Mouse (Mus musculus) cerebral cortex, adult 2 months (tissue): ENCODE measurements around the gene Arid5b.

Experiments
- WGBS: fragments of 180-500 bp; shearing (Covaris S2); methylation state at CpG from one replicate; pipeline ENCODE4 v1.1.7; 2018; 5-methylcytosine and 5-hydroxymethylcytosine counted together

Arid5b gene

DNA sequence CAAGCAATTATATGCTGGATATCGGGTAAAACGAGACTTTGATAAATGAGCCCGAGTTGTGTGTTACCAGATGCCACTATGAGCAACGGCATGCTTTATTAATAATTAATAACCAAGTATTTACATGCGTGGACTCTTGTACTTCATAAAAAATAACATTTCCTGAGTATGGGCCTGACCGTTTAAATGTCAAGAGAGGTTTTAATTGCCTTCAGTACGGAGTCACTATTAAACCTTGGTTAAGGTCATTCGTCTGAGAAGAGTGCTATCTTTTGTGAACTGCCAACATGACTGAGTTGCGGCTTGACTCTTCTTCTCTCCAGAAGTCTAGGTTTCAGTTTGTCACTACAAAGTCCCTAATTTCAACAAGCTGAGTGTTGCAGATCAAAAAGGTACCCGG lies 8.8 kb downstream of the Arid5b start:
- WGBS = 98% methylated on average over 10 of the region's 10 CpGs

DNA sequence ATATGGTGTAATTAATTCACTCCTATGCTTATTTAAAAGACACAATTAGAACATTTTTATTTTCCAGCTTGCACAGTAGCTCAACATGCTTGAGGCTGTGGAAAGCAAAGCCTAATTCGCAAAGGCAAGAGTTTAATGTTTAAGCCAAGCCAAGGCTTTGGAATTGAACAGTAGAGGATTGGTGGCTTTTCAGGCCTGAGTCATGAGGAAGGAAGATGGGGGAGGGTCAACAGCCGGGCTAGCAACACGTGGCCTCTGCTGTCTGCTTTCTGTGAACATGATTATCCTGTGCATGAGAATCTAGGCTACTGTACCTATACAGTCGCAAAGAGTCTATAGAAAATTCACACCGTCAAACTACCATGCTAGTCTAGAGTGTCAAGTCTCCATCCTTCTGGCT lies 9.9 kb downstream of the Arid5b start:
- WGBS = 54% methylated on average over 5 of the region's 5 CpGs

DNA sequence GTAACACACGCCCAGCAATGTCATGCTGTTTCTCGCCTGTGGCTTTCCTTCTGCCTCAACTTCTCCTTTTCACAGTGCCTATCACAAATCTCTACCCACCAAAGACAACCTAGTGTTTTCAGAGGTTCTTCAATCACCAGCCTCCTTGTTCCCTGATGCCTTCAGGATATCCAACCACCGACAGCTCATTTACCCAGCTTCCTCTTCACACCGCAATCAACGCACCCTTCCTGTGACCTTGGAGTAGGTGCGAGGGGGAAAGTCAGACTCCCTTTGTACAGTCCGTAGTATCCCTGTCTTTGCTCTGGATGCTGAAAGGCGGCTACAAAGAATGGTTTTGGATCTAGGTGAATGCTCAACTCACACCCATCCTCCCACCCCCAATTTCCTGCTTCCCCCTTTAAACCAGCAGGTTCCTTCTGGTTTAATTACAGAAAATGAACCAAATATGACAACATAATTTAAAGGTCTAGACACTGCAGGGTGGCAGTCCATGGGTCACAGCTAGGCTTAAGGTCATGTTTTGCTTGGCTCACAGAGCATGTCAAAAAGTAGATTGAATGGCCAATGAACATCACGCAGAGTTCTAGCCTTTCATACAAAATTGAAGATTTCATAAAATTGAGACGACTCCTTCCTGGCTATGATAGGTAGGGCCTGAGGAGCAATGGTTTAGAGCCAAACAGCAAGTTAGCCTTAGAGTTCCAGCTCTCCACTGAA lies 14.4 kb downstream of the Arid5b start:
- 90% methylated on average over 10 of the region's 10 CpGs for WGBS

DNA sequence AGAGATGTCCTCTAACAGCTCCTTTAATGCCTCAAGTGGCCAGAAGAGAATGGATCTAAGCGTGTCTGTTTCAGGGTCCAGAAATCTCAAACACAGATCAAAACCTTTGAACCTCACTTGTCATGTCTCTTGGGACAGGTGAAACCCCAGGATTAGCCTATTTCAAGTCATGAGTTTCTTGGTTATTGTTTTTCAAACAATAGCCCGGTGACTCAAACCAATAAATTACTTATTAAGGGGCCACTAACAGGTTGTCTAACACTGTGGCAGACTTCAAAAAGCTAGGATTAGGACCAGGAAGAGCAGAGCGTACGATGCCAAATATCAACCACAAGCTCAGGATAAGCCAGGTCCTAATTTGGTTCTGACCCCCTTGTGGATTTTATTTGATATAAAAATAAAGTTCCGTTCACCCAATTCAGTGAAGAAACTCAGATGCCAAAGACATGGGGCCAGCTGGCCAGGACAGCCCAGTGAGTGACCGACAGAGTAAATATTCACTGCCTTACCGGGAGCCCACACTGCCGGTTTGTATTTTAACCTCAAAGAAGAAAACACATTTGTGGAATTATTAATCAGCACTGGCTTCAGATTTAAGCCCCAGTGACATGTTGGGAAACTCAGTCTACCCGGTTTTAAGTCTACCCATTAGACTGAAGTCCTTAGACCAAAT lies 15.1 kb downstream of the Arid5b start:
- WGBS = 78% methylated on average over 9 of the region's 9 CpGs

DNA sequence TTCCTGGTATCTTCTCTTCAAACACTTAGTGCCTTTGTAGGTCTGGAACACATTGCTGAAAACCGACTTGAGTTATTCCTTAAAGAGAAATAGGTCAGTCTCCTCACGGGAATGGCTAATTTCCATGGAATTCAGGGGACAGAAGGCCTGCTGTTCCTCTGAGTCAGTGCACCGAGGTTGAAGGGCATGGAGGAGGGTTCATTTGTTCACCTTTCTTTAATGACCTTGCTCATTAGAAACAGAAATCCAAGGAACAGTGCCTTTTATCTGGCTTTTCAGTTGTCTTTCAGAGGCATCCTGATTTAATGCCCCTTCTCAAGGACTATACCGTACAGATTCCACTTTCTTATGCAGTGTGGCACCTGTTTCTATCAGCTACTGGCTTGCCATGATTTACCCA lies 18.9 kb downstream of the Arid5b start:
- WGBS = 57% methylated on average over 4 of the region's 4 CpGs

DNA sequence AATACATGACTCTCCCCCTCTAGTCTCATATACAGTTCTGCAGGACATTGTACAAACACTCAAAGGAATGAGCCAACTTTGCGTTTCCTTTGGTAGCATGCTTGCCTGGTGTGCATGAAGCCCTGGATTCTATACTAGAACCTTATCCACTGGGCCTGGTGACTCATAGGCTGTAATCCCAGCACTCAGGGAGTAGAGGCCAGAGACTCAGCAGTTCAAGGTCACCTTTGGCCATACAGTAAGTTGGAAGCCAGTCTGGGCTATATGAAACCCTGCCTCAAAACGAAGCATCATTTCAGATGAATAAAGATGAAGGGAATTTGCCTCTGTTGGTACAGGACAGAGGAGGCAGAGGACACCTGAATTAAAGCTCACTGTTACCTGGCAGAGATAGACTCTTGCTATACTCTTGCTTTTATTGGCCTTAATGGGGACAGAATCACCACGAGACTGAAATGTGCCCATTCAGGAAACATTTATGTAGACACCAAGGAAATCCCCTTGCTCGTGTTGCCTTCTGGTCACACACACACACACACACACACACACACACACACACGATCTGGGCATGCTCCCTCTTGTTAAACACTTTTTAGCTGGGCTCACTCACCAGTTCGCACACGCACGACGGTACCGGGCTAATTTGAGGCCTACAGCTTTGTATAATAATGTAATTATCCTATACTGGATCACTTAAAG lies 21.0 kb downstream of the Arid5b start:
- 84% methylated on average over 10 of the region's 10 CpGs for WGBS

DNA sequence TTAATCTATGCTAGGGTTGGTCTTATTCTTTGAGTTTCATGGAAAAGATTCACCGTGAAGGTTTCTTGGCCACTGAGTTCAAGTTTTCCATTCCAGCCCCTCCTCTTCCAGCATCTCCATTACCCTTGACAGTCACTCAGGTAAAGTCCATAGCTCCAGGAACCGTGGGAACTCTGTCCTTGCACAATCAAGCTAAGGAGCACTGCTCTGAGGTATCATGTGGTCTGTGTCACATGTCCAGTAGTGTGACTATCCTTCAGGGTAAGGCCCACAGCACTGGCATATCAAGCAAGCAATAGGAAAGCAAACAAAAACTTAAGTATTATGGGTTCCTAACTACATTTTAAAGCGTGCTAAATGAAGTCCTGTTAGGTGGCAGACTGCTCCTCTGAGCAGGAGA lies 22.4 kb downstream of the Arid5b start:
- 84% methylated on average over 3 of the region's 3 CpGs for WGBS

DNA sequence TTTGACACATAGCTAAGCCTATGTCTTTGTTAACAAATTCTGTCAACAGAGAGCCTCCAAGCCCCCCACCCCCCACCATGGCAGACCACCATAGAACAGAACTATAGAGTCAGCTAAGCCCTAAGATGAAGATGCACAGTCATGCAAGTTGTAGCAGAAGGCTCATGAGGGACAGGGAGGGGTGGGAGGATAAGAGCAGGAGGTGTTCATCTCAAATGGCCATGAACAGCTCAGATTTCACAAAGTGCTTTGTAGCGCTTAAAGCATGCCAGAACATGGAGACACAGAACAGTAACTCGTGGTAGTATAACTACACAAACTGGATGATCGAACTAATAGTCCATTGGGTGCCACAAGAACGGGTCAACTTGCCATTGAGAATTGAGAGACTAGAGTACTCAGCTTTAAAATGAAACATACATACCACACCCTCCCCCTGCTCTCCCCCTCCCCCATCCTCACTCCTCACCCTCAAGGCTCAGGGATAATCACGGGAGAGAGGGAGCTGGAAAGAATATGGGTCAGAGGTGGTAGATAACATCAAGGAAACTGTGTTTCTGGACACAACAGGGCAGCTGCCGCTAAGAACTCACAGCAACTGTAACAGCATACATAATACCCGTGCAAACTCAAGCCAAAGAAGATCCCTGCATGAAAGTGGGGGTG lies 25.0 kb downstream of the Arid5b start:
- WGBS = 87% methylated on average over 7 of the region's 7 CpGs

DNA sequence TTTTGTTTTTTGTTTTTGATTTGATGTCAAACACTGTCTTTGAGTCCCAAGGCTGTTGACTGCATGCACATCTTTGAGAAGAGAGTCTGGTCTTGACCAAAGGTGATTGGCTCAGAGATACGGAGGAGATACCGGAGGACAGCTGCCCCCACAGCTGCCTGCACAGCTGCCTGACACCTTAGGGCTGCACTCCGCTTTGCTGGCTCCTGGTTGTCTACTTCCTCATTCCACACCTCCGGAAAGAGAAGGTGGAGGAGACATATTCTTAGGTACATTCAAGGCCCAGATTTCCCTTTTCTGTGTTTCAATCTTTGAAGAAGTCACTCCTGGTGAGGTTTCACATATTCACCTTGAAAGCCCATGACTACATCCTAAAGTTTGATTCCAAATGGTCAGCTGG lies 25.9 kb downstream of the Arid5b start:
- WGBS = 85% methylated on average over 4 of the region's 4 CpGs

DNA sequence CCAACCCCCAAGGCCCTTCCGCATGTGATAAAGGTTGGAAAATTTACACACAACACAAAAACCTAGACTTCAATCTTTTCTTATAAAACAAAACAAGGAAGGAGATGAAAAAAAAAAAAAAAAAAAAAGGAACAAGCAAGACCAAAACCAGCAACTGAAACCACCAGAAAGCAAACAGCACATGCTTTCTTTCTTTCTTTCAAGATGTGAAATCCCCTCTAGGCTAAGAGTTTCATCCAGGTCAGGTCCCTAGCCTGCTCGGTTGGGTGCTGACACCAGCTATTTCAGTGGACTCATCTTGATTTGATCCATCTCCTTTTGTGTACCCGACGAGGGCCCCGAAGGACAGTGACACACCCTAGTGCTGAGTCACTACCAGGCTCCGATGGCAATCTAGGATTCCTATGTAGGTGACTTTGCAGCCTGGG lies 29.2 kb downstream of the Arid5b start:
- WGBS = 60% methylated on average over 6 of the region's 6 CpGs

DNA sequence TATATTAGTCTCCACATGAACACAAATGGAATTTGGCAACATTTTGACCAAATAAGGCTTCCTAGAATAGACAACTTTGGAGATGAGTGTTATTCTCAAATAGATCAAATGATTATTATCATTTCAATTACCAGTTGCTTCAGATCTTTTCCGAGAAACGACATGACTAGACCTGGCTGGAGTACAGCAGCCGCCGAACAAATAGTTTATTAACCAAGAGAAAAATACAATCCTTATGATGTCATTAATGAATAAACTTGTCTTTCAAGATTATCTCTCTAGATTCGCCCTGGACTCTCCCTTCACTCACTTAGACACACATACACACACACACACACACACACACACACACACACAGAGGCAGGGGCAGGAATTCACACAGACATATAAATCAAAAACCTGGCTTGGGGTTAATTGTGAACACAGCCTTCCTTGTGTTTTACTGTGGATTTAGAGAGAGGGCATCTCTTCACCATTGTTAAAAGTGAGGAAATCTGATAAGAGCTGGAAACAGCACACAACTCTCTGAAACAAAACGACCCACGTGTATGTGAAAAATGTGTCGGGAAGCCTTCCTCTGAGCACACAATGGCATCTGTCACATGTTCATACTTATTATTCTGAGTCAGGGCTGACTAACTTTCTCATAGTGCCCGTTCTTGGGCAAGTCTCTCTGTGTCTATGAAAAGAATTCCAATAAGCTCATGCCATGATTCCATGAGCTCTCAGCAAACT lies 30.1 kb downstream of the Arid5b start:
- 40% methylated on average over 9 of the region's 9 CpGs for WGBS

DNA sequence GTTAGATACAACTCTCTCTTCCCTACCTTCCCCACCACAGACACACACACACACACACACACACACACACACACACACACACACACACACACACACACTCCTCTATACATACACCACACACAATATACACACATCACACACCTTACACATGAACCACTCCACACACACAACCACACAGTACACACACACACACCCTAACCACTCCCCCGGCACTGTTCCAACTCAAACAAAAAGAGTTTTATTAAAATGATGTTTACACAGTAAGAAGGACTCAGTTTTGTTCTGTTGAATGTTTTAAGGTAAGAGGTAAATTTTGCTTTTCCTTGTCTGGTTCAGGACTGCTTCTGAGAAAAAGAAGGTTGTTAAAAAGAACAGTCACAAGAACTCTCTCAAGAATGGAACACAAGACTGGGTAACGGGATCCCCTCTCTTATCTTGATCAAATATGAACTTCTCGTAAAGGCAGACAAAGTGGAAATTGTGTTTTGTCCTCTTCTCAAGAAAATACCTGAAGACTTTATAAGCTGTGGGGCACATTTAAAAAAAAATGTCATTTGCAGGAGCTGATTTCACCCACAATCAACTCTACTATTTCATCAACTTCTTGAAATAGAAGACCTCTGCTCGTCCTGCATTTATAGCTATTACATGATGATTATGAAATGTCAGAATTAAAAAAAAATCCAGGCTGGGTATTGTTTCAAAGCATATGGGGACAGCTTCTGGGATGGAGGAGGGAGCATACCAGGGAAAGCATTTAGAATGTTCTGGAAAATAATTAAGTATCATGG lies 30.9 kb downstream of the Arid5b start:
- 72% methylated on average over 4 of the region's 4 CpGs for WGBS

DNA sequence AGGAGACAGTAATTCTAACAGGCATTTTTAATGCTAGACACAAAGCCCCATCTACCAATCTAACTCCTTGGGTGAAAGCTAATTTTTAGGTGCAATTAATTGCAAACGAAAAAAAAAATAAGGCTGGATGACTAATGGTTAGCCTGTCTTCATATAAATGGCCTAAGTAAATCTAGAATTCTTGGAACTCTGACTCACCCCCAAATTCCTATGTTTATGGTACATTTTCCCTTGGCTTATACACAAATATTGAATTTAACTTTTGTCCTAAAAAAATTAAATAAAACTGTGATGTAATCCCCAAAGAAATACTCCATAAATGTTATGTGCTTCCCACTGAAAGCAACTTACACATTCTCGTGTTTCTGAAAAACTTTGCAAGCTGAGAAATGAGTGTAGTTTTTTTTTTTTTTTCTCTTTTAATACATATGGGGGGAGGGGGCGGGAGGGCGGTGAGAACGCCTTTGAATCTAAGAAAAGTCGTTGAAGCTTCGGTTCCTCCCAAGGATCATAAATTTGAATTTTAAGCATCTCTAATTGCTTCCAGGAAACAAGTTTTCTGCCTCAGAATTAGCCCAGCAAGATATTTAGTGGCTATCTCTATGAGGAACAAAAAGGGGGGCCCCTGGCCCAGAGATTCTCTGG lies 31.8 kb downstream of the Arid5b start:
- 46% methylated on average over 7 of the region's 7 CpGs for WGBS

DNA sequence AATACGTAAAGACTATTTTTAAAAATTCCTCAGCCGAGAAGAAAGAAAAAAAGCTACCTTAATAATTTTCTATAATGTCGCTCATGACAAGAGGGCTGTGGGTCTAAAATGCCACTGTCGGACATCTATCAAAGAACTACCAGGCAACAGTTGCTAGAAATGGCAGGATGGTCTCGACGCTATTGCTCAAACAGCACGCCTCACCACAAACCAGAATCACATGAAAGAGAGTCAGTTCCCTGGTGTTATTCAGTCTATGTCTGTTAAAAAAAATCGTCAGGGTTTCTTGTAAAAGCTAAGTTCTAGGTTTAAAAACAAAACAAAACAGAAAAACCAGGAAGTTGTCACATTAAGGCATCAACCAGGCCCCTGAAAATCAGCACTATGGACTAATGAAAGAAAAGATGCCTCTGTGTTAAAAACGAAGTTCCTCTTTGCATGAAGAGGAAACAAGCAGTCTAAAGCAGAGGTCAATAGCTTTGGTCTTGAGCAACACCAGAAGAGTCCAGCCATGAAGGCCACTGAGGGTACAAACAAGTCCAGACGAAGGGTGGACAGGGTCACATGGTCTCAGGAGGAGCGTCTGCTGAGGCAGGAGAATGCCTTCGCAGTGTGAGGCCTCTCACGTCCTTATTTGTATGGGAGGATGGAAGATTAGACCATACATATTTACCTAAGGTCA lies 37.6 kb downstream of the Arid5b start:
- WGBS = 80% methylated on average over 13 of the region's 13 CpGs

DNA sequence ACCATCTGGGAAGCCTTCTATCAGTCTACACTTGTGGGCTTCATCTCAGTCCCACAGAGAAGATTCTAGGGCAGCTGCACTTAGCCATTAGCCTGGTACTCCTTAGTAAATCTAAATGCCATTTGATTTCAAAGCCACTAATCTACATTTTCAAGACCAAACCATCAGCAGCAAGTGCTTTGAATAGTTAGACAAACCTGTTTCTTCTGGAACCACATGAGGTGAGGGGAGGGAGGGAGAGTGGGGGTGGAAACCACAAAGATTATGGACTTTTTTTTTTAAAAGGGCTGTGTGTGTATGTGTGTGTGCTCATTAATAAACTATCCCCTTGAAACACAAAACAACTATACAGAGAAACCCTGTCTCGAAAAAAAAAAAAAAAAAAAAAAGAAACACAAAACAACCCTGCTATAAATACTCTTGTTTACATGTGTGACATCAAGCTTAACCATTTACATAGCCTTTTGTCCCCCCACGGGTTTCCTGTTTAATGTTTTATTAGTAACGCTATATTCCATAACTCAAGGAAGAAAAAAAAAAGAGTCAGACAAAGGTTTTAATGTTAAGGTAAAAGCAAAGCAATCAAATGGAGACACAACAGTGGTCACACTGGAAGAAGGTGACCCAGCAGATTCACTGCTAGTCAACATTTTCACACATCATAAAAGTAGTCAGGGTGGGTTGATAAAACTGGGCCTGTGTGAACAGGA lies 38.3 kb downstream of the Arid5b start:
- WGBS = 59% methylated on average over 3 of the region's 3 CpGs

DNA sequence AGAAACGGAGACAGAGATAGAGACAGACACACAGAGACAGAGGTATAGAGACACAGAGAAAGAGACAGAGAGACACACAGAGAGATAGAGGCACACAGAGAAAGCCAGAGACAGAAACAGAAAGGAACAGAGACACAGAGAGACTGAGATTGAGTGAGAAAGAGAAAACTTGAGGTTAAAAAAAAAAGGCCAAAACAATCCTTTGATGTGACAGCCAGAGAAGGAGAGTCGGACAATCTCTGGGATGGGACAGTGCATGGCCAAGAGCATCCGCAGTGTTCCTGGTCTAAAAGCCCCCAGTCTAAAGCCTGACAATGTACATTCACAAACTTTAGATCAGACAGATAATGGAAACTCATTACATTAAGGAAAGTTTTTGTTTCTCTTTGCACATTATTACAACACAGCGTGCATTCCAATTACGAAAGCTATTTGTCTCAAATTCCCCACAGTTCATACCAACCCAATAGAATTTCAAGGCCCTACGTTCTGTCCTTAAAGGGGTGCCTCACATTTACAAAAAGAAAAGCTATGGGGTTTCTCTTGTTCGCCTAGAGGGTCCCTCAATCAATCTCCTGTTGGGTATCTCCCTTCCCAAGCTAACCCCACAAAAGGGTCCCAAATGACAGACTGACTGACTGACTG lies 39.0 kb downstream of the Arid5b start:
- WGBS = 75% methylated on average over 7 of the region's 7 CpGs

DNA sequence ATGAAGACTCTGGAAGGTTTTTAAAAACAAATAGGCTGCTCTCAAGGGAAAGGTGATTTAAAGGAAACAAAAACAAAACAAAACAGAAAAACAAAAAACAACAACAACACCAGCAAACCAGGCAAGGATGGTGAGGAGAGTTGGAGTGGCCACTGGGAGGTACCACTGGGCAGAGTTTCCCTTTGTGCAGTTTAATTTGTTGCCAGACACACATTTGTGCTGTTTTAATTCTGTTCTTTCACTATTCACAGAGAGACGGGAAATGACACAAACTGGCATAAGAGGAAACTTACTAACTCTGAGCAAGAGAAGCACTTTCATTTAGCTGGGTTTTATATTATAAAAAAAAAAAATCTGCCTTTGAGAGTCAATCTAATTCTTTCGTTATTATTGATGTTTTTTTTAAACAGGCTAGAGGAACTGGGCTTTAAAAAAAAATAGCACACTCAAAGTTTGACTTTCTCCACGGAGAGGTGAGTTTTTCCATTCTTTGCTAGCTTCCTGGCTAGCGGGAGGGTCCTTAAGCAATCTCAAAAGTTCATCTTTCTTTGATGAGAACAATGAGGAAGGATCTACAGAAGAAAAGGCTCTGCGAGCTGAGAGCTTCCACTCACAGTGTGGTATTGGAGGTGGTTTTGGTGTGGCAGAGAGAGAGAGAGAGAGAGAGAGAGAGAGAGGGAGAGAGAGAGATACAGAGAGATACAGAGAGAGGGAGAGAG lies 39.7 kb downstream of the Arid5b start:
- 41% methylated on average over 5 of the region's 5 CpGs for WGBS

DNA sequence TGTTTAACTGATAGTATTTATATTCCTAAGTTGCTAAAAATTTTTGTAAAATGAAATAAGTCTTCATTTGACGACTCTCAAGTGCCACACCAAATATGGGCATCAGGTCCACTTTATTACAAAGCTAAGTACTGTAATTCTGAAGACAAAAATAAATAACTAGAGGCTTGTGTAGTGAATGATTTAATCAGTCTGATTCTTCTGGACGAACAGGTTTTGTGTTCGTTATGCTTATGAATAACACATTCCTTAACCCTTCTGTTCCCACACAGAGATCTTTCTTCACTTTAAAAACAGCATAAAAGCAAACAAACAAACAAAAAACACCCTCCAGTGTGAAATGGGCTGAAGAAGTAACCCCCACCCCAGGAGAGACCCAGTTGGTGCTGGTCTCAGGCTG lies 40.4 kb downstream of the Arid5b start:
- WGBS = 38% methylated on average over 3 of the region's 3 CpGs
